Mouse (Mus musculus): Measurements from ENCODE around the gene Rftn2.

GRCm38 (mm10) chr1:55193316-55193715, 33.3 kb downstream of the Rftn2 start:
- TF ChIP-seq CTCF (IDR thresholded peaks at IDR 0.05; ENCODE audit: borderline replicate concordance, extremely low read depth, insufficient read depth, insufficient read length), result no peak
- TF ChIP-seq POLR2A (IDR thresholded peaks at IDR 0.05; ENCODE audit: borderline replicate concordance, extremely low read depth, insufficient read depth, insufficient read length, poor library complexity, severe bottlenecking), result no peak
